ENCODE assay signal across 9 mouse cellular contexts in genomic region chr16:92159114-92159513, GRCm38 (mm10).
A peak's percentile ranks its signal among the peaks of the same experiment; 100 is the strongest.
DNase-seq lines count a peak whose midpoint lies in the region; ATAC-seq lines count a peak whose summit lies in the region.
"Had no signal": no experiment of that assay in that cellular context is flagged by ENCODE, and none has a peak within 500 bp of the region (broad histone marks: within the 10 kb centered on the region; RNA-seq: fewer than 3 reads in every experiment).

No protein-coding gene starts in this region.

- no peak overlapping the region for H3K27ac ChIP-seq in heart, embryonic 14.5 days (replicated peaks in 1 of 2; ENCODE audit: control insufficient read depth in 1 of 2, insufficient read depth in 1 of 2, low read depth in 2 of 2, low read length in 2 of 2)
- no peak overlapping the region; the same call in 1 of the 2 replicates for H3K27ac ChIP-seq in midbrain, embryonic 13.5 days

- H3K9ac ChIP-seq in heart, embryonic 14.5 days (ENCODE audit: low read length): peak overlapping the region; percentile 61
- peak overlapping the region; percentile 60; the same call in 1 of the 2 replicates for H3K9ac ChIP-seq in midbrain, embryonic 13.5 days (replicated peaks)

- H3K4me3 ChIP-seq in heart, embryonic 14.5 days (ENCODE audit: control insufficient read depth in 1 of 2, insufficient read depth in 1 of 2, low read depth in 1 of 2, low read length in 2 of 2): peak overlapping the region; percentile 53
- peak overlapping the region; percentile 45 for H3K4me3 ChIP-seq in midbrain, embryonic 13.5 days (replicated peaks)

- intact Hi-C loops in heart, postnatal 14 days (cut with DNase I): loop anchor here (5.0 kb wide), 1 partner anchor 222 kb away; no protein-coding TSS in a partner anchor

- H3K4me1 ChIP-seq in heart, embryonic 14.5 days (ENCODE audit: control insufficient read depth in 2 of 2, insufficient read depth in 2 of 2, low read length in 2 of 2): peaks cover 6% of the 10 kb centered on the region in 2 experiments; a peak in 3 of 4 replicates
- H3K4me1 ChIP-seq in midbrain, embryonic 13.5 days (replicated peaks): peaks cover 17% of the 10 kb centered on the region

- 29% methylated on average over 6 of the region's 6 CpGs for WGBS in heart, embryonic 14.5 days
- 64% methylated on average over 6 of the region's 6 CpGs for WGBS in midbrain, embryonic 13.5 days

- H3K36me3 ChIP-seq in heart, embryonic 14.5 days (ENCODE audit: control insufficient read depth, insufficient read depth, low read length): no peaks in the 10 kb centered on the region
- no peaks in the 10 kb centered on the region for H3K36me3 ChIP-seq in midbrain, embryonic 13.5 days
- H3K36me3 ChIP-seq: G1E had no signal

- H3K9me3 ChIP-seq in heart, embryonic 14.5 days (ENCODE audit: control insufficient read depth, low read length): no peaks in the 10 kb centered on the region
- H3K9me3 ChIP-seq in midbrain, embryonic 13.5 days: no peaks in the 10 kb centered on the region
- H3K9me3 ChIP-seq: G1E had no signal

- H3K27me3 ChIP-seq in heart, embryonic 14.5 days (ENCODE audit: control insufficient read depth, insufficient read depth, low read length): no peaks in the 10 kb centered on the region
- H3K27me3 ChIP-seq in midbrain, embryonic 13.5 days: no peaks in the 10 kb centered on the region

- no peak for ATAC-seq in heart, embryonic 14.5 days (ENCODE audit: insufficient number of reproducible peaks, insufficient read depth, low FRiP score, low read depth)
- ATAC-seq in midbrain, embryonic 13.5 days: no peak

- DNase-seq in heart, postnatal 14 days: no peak
- peak; percentile 63 for DNase-seq in fat pad, adult 2 months (ENCODE audit: extremely low read depth, low read depth, low spot score)
- peak; percentile 44 for DNase-seq in kidney, postnatal 14 days
- DNase-seq in frontal cortex, postnatal 10 days (ENCODE audit: low spot score in 2 of 2): no peak
- DNase-seq in layer of hippocampus, postnatal 14 days (ENCODE audit: low spot score in 2 of 2): no peak
- DNase-seq in B cell, adult 2 months: no peak

- peak overlapping the region; percentile 95 for H3K4me2 ChIP-seq in heart, embryonic 14.5 days (ENCODE audit: low read length)
- H3K4me2 ChIP-seq in midbrain, embryonic 13.5 days (replicated peaks): peak overlapping the region; percentile 68

Comparison
In these comparisons a context has a peak if more than half of its experiments do, and no peak if none do; other contexts are left out.
1. DNase-seq: peak in fat pad, adult 2 months (single experiment) and kidney, postnatal 14 days (single experiment); none in heart, postnatal 14 days (0 of 2), frontal cortex, postnatal 10 days (0 of 2), layer of hippocampus, postnatal 14 days (0 of 2) and B cell, adult 2 months (0 of 2).